Mouse (Mus musculus): ENCODE measurements at regions not wholly inside any gene's neighbourhood (a gene's known extent, or its start where the extent isn't known, plus 50 kb on each side); places are given as distances from the start of the nearest gene placed in this dataset.

DNA sequence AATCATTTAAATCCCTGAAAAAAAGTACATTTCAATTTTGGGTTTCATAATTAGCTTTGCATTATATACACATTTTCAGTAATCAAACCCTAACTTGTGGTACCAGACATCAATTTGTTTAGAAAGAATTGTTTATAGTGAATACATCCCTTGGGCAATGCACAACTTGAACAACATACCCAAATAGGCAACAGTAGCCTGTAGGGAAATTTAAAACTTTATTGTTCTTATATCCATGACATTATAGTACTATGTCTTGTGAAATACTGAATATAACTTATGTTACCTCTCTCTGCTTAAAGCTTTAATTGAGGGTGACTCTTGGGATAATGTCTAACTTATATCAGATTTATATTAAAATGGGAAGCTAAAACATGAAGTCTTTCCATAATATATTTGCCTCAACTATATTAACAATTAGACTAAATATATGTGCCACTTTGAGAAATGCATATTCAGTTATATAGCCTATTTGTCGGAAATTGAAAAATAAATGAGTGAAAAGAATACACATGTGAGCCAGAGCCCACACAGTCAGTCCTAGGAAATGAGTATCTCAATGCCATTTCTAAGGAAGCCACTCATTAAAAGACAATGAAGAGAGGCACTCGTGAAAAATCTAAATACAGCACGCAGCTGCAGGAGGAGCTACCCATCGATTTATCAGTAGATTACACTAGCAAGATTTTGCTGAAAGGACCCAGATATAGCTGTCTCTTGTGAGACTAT lies 458.1 kb upstream of the Slitrk6 start:
- Histone ChIP-seq H3K4me3 (no peak overlapping the region), H3K9ac (replicated peaks) (no peak overlapping the region), H3K36me3 (no peaks in the 10 kb centered on the region), H3K9me3 (no peaks in the 10 kb centered on the region), H3K4me2 (replicated peaks) (no peak overlapping the region), H3K27me3 (no peaks in the 10 kb centered on the region), H3K27ac (replicated peaks) (no peak overlapping the region), H3K4me1 (no peaks in the 10 kb centered on the region)
- 82% methylated on average over 4 of the region's 4 CpGs for WGBS
- no peak for ATAC-seq (replicated peaks)

DNA sequence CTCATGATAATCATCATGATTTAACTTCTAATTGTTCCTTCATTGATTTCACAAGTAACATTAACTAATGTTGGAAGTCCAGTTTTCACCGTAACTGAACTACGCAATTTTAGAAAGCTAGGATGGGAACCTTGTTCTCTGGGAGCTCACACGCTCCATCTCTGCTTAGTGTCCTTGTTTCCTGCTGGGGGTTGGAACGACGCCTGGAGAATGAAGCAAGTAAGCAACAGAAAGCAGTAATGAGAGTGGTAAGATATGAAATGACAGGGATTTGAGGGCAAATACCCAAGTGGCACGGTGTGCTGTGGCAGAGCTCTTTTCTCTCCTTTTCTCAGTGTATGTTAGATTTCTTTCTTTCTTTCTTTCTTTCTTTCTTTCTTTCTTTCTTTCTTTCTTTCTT lies 448.0 kb upstream of the Slitrk5 start:
- no peaks in the 10 kb centered on the region for H3K27me3 ChIP-seq
- no peaks in the 10 kb centered on the region for H3K9me3 ChIP-seq
- 80% methylated on average over 6 of the region's 6 CpGs for WGBS
- no peak overlapping the region for H3K27ac ChIP-seq (replicated peaks)
- ATAC-seq (replicated peaks) = no peak
- no peak overlapping the region for H3K4me3 ChIP-seq
- no peak overlapping the region for H3K9ac ChIP-seq (replicated peaks)
- H3K4me1 ChIP-seq = no peaks in the 10 kb centered on the region
- H3K36me3 ChIP-seq = no peaks in the 10 kb centered on the region
- H3K4me2 ChIP-seq (replicated peaks) = no peak overlapping the region

GRCm38 (mm10) chr14:111239121-111239520 lies 435.8 kb upstream of the Slitrk5 start:
- no peaks in the 10 kb centered on the region for H3K4me1 ChIP-seq
- H3K27me3 ChIP-seq = no peaks in the 10 kb centered on the region
- no peak overlapping the region for H3K4me2 ChIP-seq (replicated peaks)
- H3K27ac ChIP-seq (replicated peaks) = no peak overlapping the region
- ATAC-seq (replicated peaks) = no peak
- H3K9ac ChIP-seq (replicated peaks) = no peak overlapping the region
- no peak overlapping the region for H3K4me3 ChIP-seq
- no peaks in the 10 kb centered on the region for H3K9me3 ChIP-seq
- WGBS = 26% methylated on average over 2 of the region's 2 CpGs
- no peaks in the 10 kb centered on the region for H3K36me3 ChIP-seq

DNA sequence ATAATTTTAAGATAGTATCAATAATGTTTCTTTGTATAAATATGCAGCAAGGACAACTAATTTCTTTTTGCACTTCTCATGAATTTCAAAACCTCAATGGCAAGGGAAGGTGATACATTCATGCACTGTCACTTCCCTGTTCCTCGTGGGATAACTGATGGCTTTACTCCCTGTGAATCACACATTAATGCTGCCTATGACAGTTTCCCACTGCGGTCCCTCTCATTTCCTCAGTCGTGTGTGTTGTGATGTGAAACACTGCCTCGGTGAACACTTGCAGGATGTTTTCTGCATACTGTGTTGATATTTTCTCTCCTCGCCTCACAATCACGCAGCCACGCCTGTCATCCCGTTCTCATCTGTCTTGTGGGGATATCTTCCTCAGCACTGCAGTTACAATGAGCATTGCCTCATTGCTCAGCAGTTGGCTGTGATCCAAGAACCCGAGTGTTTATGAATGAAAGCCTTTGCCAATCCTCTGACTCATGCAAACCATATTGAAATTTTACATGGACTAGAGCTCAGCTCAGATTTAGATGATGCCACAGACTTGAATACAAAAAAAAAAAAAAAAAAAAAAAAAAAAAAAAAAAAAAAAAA lies 425.4 kb upstream of the Slitrk5 start:
- Histone ChIP-seq H3K9ac (replicated peaks) (no peak overlapping the region), H3K4me3 (no peak overlapping the region)

DNA sequence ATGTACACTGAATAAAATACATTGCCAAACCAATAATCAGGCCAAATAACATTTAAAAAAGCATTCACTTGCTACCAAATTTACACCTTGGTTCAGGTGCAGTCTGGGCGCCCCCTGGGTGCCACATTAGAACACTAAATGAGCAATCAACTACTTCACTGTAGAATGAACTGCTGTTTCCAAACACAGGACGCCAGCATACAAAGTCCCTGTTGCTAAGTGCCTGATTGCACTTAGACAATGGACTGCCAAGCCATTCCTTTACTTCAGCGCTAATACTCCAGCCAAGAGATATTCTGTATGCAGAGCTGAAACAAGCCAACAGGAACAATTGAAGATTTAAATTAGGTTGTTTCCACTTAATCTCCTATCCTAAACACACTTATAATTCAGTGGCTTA lies 421.7 kb upstream of the Slitrk5 start:
- no peaks in the 10 kb centered on the region for H3K9me3 ChIP-seq
- no peak overlapping the region for H3K9ac ChIP-seq (replicated peaks)
- 8% methylated on average over 3 of the region's 3 CpGs for WGBS
- H3K4me3 ChIP-seq = no peak overlapping the region
- H3K4me1 ChIP-seq = no peaks in the 10 kb centered on the region
- H3K27me3 ChIP-seq = peaks cover 9% of the 10 kb centered on the region; the same call in 1 of the 2 replicates
- H3K4me2 ChIP-seq (replicated peaks) = no peak overlapping the region
- ATAC-seq (replicated peaks) = peak; percentile 58; the same call in 1 of the 2 replicates
- no peak overlapping the region for H3K27ac ChIP-seq (replicated peaks)
- no peaks in the 10 kb centered on the region for H3K36me3 ChIP-seq

More for the DNA sequence above, 425.4 kb upstream of the Slitrk5 start:
- no peaks in the 10 kb centered on the region for H3K9me3 ChIP-seq
- no peak overlapping the region for H3K27ac ChIP-seq (replicated peaks)
- H3K36me3 ChIP-seq = no peaks in the 10 kb centered on the region
- H3K4me1 ChIP-seq = no peaks in the 10 kb centered on the region
- peak; percentile 92 for ATAC-seq (replicated peaks)
- peak overlapping the region; percentile 7; the same call in 1 of the 2 replicates for H3K4me2 ChIP-seq (replicated peaks)
- 43% methylated on average over 9 of the region's 9 CpGs for WGBS
- peaks cover 2% of the 10 kb centered on the region; the same call in 1 of the 2 replicates for H3K27me3 ChIP-seq

DNA sequence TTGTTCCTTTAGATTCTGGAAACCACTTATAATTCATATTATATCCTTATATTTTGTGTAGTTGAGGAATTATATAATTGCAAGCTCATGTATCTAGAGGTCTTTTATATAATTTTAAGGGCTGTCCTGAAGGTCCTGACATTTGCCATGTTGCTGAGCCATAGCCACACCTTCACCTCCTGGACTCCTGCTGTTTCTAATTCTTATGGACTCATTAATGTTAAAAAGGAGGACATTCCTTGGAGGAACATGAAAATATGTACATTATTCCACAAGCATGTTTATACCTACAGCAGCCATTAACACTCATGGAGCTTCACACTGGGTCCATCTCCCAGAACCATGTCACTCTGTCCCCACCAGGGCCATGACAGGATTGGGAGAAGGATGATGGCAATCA lies 413.2 kb upstream of the Slitrk5 start:
- ATAC-seq (replicated peaks) = no peak
- Histone ChIP-seq H3K9me3 (no peaks in the 10 kb centered on the region), H3K27me3 (no peaks in the 10 kb centered on the region), H3K27ac (replicated peaks) (no peak overlapping the region), H3K4me1 (no peaks in the 10 kb centered on the region), H3K4me3 (no peak overlapping the region), H3K36me3 (no peaks in the 10 kb centered on the region), H3K4me2 (replicated peaks) (no peak overlapping the region), H3K9ac (replicated peaks) (no peak overlapping the region)

DNA sequence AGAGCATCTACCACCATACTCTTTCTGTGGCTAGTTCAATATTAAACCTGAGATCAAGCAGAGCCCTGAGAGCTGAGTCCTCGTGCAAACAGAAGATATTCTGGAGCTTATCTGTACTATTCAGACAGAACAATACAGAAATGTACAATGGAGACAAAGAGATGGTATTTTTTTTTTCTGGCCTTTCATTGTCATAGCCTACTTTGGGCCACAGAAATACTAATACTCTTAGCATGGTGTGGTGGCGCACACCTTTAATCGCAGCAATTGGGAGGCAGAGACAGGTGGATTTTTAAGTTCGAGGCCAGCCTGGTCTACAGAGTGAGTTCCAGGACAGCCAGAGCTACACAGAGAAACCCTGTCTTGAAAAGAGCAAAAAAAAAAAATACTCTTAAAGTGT lies 404.7 kb upstream of the Slitrk5 start:
- Histone ChIP-seq H3K4me3 (no peak overlapping the region), H3K4me1 (no peaks in the 10 kb centered on the region), H3K9me3 (no peaks in the 10 kb centered on the region), H3K36me3 (no peaks in the 10 kb centered on the region), H3K4me2 (replicated peaks) (no peak overlapping the region), H3K27ac (replicated peaks) (no peak overlapping the region), H3K27me3 (no peaks in the 10 kb centered on the region), H3K9ac (replicated peaks) (no peak overlapping the region)
- 81% methylated on average over 4 of the region's 4 CpGs for WGBS
- ATAC-seq (replicated peaks) = no peak

DNA sequence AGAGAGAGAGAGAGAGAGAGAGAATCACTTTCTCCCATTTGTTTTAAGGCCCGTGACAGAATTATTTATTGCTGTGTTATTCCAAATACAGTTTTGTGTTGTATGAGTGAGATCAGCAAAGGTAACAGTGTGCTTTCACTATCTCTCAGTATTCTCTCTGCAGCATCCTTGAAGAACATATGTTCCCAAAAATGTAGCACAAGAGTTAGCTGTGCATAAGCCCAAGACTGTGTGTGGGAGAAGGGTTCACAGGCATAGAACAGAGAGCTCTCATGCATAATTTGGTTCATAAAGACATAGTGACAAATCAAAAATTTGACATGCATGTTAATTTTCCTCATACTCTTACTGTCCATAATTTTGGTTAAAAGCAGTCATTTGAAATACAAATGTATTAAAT lies 393.5 kb upstream of the Slitrk5 start:
- H3K9ac ChIP-seq (replicated peaks) = no peak overlapping the region
- H3K4me2 ChIP-seq (replicated peaks) = no peak overlapping the region
- H3K27ac ChIP-seq (replicated peaks) = no peak overlapping the region
- no peak overlapping the region for H3K4me3 ChIP-seq
- 94% methylated on average over 1 of the region's 1 CpGs for WGBS
- no peaks in the 10 kb centered on the region for H3K36me3 ChIP-seq
- H3K27me3 ChIP-seq = no peaks in the 10 kb centered on the region
- H3K4me1 ChIP-seq = no peaks in the 10 kb centered on the region
- H3K9me3 ChIP-seq = no peaks in the 10 kb centered on the region
- ATAC-seq (replicated peaks) = no peak

DNA sequence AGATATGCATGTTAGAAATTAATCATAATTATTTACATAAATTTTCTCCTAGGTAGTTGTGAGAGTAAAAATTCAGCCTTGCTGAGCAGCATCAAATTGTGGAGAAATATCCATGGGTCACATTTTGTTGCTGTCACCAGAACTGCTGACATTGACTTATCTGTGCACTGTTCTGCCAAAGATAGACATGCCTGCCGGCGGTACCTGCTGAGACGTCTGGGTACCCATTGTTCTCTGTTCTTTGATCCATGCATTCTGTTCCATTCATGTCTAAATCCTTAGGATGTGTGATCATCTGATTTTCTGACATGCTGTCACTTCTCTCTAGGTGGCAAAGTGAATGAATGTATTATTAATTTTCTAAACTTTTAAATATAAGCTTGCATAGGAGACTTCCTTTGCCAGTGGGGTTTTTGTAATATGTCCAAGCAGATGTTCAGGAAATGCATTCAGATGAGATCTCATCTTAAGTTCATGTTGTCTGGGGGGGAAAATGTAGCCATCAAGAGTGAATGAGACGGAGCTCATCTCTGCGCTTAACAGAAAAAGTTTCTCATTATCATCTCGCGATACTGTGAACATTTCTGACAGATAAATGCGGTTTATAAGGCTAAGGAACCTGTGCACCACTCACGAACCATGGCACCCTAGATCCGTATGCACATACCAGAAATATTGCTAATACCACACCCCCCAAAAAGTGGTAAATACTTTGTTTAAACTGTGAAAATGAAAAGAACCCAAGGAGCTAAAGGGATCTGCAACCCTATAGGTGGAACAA lies 391.0 kb upstream of the Slitrk5 start:
- H3K27me3 ChIP-seq = no peaks in the 10 kb centered on the region
- H3K9me3 ChIP-seq = no peaks in the 10 kb centered on the region
- no peaks in the 10 kb centered on the region for H3K4me1 ChIP-seq
- no peaks in the 10 kb centered on the region for H3K36me3 ChIP-seq
- H3K4me3 ChIP-seq = no peak overlapping the region
- H3K4me2 ChIP-seq (replicated peaks) = no peak overlapping the region
- no peak overlapping the region for H3K9ac ChIP-seq (replicated peaks)
- H3K27ac ChIP-seq (replicated peaks) = no peak overlapping the region
- ATAC-seq (replicated peaks) = no peak
- 74% methylated on average over 10 of the region's 10 CpGs for WGBS

- no peak overlapping the region for H3K27ac ChIP-seq (replicated peaks)
- H3K9me3 ChIP-seq = no peaks in the 10 kb centered on the region
- no peaks in the 10 kb centered on the region for H3K36me3 ChIP-seq
- no peaks in the 10 kb centered on the region for H3K4me1 ChIP-seq
- H3K9ac ChIP-seq (replicated peaks) = no peak overlapping the region
- WGBS = 66% methylated on average over 1 of the region's 1 CpGs
- no peak overlapping the region for H3K4me2 ChIP-seq (replicated peaks)
- H3K4me3 ChIP-seq = no peak overlapping the region
- H3K27me3 ChIP-seq = no peaks in the 10 kb centered on the region
- no peak for ATAC-seq (replicated peaks)
Observed at GRCm38 (mm10) chr14:111285981-111286380, 388.9 kb upstream of the Slitrk5 start.

DNA sequence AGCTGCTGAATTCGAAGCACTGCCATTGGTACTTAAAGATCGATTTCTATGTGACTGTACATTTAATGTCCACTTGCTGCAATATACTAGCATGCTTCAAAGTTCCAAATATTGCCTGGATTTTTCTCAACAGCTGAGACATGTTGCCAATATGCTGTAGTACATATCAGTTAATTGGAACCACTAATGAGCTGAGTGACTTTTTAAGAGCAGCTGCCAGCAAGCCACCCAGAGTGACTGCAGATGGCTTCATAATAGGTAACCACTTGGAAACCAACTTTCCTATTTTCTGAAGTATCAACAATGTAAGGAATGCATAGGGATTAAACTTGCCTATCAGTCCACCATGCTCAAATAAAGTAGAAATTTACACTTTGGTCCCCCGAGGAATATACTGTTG lies 379.4 kb upstream of the Slitrk5 start:
- H3K9ac ChIP-seq (replicated peaks) = no peak overlapping the region
- H3K4me3 ChIP-seq = no peak overlapping the region
- no peaks in the 10 kb centered on the region for H3K4me1 ChIP-seq
- H3K4me2 ChIP-seq (replicated peaks) = no peak overlapping the region
- no peaks in the 10 kb centered on the region for H3K36me3 ChIP-seq
- 79% methylated on average over 3 of the region's 3 CpGs for WGBS
- H3K27ac ChIP-seq (replicated peaks) = no peak overlapping the region
- no peaks in the 10 kb centered on the region for H3K27me3 ChIP-seq
- no peak; the same call in 1 of the 2 replicates for ATAC-seq (replicated peaks)
- H3K9me3 ChIP-seq = no peaks in the 10 kb centered on the region

DNA sequence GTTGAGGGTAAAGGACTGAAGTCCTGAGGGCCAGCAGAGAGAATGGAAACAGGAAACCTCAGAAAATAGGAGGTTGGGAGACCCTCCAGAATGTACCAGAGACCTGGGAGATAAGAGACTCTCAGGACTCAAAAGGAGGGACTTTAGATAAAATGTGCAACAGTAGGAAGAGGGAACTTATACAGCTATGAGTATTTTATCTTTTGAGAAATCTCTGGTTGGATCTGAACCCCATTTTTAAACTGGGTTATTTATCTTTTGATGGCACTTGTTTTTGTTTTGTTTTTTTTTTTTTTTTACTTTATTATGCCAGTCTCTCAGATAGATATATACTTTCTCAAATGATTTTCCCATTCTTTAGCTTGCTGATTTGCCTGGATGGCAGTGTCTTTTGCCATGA lies 377.1 kb upstream of the Slitrk5 start:
- Histone ChIP-seq H3K9ac (replicated peaks) (no peak overlapping the region), H3K27me3 (no peaks in the 10 kb centered on the region), H3K4me1 (no peaks in the 10 kb centered on the region), H3K4me2 (replicated peaks) (no peak overlapping the region), H3K4me3 (no peak overlapping the region), H3K36me3 (no peaks in the 10 kb centered on the region), H3K27ac (replicated peaks) (no peak overlapping the region), H3K9me3 (no peaks in the 10 kb centered on the region)
- ATAC-seq (replicated peaks) = no peak
